Mouse (Mus musculus) heart, adult 18-20 months (tissue): Measurements from ENCODE around the gene Hist2h2be. TPM values are rescaled to one million over a fixed set of nuclear protein-coding genes. Genes with fewer than 3 reads are reported as not detected.
"Not testable (repeated sequence)": the region's sequence is repeated elsewhere in the genome, so short reads cannot be mapped to it uniquely, and the experiment has no call there.

Source experiments
- DNase-seq, 2 experiments: peaks; one replicate each; pipeline ENCODE4 v3.0.0; 2021 to 2022; ENCODE audit warnings: mixed read lengths in 1 of 2
- total RNA-seq, 2 experiments: library from RNA; stranded (reverse); gene quantifications; 2 replicates each; pipeline ENCODE4 v1.2.3; 2021

The Hist2h2be gene
- total RNA-seq, 2 experiments from 2014 or later = 7.9 to 8.4 TPM

DNA sequence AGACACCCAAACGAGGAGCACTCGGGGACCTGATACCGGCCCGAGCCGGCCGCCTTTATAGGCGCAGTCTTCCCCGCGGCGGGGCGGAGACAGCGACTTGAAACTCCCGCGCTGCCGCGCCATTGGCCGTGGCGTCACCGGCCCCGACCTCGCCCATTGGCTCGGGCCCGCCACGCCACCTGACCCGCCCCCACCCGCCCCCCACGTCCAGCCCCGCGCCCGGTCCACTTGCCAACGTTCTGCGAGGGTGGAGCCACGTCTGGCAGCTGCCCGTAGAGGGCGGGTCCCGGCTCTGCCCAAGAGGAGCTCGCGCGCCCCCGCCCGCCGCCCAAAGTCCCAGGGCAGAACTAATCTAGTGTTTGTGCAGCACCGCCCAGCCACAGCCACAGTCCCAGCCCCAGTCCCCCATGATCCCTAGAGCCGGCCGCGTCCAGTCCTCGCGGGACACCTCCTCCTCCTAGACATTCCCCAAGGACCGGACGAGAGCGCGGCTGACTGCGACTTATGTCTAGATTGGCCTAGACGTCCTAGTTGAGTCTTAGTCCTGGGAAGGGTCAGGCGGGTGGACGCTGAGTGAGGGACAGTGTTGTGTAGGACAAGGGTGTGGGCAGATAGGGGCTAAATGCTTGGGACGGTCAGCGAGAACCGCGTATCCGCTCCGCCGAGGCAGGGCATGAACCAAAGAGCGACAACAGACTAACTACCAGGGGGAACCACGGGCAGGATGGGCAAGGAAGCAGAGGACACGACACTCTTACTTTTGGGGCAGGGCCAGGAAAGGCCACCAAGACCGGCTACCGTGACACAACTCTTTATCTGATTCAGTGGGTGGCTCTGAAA, 18.3 kb downstream of the Hist2h2be start, which contains the start of gene Hist2h3c2:
TSS of gene Hist2h3c2 (minus strand) at position 174 of the 840 bp plus-strand sequence.
- peak; percentile 63 to 69 for DNase-seq

DNA sequence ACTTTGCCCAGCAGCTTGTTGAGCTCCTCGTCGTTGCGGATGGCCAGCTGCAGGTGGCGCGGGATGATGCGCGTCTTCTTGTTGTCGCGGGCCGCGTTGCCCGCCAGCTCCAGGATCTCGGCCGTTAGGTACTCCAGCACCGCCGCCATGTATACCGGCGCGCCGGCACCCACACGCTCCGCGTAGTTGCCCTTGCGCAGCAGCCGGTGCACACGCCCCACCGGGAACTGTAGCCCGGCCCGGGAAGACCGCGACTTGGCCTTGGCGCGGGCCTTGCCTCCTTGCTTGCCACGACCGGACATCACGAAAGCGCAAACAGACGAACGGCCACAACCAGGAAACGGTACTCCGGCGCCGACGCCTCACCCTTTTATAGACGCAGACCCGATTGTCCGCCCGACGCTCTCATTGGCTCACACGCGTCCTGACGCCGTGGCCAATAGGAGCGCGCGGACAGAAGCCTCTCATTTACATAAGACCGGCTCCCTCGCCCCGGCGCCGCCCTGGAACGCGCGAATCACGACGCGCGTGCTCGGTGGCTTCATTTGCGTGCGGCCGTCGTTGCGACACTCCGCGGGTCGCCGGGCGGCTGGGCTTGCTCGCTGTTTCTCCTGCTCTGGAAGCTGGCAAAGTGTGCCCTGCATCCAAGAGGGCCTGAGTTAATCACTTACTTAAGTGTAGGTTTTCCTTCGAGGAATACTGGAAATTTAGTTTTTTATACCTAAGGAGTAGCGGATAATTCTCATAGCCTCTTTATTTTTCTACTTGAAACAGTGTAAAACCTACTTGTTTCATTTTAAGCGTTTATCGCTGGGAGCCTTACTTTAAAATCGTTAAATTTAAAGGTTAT, 19.3 kb downstream of the Hist2h2be start, which contains the start of gene Hist2h2aa2:
TSS of gene Hist2h2aa2 (minus strand) at position 328 of the 850 bp plus-strand sequence.
- DNase-seq = peak; percentile 97 to 98

DNA sequence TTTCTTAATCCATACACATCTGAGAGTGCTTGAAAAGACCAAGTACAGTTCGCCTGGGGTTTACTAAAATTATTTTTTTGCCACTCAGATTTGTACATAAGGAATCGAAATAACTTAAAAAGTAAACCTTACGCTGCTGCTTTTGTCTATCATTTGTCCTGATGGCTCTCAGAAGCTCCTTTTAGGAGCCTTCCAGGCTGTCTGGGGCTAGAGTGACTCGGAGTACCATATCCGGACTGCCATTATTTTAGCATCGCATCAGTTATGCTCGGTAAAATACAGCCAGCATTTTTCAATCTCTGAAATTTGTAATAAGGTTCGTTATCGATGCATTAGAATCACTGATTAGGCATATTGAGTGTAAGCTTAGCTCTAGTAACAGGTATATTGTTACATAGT, 19.9 kb downstream of the Hist2h2be start:
- no peak for DNase-seq

DNA sequence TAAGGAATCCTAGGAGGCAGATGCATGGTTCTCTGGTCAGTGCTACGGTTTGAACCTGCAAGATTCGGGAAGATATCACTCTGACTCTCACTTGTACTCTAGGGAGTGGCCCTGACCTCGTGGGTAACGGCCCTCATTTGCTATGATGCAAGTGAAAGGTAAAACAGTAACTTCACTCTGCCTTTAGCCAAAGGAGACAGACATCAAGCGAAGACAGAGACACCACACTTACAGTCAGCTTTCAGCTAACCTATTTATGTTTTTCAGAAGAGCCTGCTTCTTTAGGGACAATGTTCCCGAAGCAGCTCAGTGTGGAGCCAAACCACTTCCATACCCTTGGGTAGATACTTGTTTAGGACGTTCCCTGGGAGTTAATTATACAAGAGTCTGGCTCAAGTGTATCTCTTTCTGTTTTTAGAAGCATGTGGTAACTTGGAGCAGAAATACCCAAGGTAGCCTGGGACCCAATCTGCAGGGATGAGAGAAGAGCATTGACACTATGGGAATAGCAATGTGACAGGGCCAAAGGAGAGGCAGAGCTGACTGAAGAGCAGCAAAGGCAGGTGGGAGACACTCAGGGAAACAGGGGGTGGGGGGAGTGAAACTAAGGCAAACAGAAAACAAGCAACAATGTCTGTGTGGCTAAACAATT, 23.1 kb downstream of the Hist2h2be start:
- peak; percentile 39 to 42 for DNase-seq

DNA sequence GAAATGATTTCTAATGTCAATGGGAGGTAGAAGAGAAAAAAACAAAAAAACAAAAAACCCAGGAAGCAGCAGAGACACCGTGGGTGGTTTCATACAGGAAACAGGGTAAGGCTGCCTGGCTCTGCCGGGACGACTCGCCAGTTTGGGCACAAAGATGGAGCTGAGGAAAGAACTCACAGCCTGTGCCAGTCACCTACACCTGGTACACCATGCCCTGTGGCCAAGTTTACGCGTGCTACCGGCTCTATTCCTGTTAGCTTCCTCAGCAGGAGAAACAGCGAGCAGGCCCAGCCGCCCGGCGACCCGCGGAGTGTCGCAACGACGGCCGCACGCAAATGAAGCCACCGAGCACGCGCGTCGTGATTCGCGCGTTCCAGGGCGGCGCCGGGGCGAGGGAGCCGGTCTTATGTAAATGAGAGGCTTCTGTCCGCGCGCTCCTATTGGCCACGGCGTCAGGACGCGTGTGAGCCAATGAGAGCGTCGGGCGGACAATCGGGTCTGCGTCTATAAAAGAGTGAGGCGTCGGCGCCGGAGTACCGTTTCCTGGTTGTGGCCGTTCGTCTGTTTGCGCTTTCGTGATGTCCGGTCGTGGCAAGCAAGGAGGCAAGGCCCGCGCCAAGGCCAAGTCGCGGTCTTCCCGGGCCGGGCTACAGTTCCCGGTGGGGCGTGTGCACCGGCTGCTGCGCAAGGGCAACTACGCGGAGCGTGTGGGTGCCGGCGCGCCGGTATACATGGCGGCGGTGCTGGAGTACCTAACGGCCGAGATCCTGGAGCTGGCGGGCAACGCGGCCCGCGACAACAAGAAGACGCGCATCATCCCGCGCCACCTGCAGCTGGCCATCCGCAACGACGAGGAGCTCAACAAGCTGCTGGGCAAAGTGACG, 24.3 kb downstream of the Hist2h2be start, which contains the start of gene Hist2h2aa1:
TSS of gene Hist2h2aa1 (plus strand) at position 495 of the 884 bp plus-strand sequence.
- DNase-seq = peak; percentile 91 to 92

DNA sequence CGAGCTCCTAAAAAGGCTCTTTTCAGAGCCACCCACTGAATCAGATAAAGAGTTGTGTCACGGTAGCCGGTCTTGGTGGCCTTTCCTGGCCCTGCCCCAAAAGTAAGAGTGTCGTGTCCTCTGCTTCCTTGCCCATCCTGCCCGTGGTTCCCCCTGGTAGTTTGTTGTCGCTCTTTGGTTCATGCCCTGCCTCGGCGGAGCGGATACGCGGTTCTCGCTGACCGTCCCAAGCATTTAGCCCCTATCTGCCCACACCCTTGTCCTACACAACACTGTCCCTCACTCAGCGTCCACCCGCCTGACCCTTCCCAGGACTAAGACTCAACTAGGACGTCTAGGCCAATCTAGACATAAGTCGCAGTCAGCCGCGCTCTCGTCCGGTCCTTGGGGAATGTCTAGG, 25.1 kb downstream of the Hist2h2be start:
- DNase-seq = not testable (repeated sequence)

DNA sequence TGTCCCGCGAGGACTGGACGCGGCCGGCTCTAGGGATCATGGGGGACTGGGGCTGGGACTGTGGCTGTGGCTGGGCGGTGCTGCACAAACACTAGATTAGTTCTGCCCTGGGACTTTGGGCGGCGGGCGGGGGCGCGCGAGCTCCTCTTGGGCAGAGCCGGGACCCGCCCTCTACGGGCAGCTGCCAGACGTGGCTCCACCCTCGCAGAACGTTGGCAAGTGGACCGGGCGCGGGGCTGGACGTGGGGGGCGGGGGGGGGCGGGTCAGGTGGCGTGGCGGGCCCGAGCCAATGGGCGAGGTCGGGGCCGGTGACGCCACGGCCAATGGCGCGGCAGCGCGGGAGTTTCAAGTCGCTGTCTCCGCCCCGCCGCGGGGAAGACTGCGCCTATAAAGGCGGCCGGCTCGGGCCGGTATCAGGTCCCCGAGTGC, 25.5 kb downstream of the Hist2h2be start, which contains the start of gene Hist2h3c1:
TSS of gene Hist2h3c1 (plus strand) at position 259 of the 430 bp plus-strand sequence.
- not testable (repeated sequence) for DNase-seq

DNA sequence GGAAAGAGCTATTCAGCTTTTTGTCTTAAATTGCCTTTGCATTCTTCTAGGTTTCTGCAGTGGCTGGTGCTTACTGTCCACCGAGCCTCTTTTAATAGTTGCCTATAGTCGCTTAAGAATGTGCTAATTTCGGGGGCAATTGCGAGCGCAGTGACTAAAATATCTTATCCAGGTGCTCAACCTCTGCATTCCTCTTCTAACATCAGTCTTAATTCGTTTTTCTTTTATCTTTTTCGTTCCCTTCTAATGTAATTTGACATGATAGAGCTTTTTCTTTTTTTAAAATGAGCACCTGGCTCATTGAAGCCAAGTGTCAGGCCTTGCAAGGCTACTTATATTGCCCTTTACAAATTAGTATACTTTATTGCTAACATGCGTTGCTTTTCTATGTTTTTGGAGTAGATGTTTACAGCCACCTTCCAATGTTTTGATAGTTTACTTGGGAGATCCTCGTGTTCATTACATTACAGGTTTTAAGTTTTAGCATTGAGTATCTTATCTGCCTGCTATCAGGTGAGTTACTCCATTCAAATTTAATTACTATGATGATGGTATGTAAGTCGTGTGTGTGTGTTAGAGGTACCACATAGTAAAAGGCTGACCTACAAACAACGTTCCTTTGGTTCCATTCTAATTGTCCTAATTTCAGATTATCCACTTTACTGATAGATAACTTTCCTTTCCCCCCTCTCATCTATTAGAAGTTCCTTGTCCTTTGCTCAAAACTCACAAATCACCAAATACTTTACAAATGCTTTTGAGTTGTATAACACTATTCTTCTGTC, 26.6 kb downstream of the Hist2h2be start:
- no peak for DNase-seq

DNA sequence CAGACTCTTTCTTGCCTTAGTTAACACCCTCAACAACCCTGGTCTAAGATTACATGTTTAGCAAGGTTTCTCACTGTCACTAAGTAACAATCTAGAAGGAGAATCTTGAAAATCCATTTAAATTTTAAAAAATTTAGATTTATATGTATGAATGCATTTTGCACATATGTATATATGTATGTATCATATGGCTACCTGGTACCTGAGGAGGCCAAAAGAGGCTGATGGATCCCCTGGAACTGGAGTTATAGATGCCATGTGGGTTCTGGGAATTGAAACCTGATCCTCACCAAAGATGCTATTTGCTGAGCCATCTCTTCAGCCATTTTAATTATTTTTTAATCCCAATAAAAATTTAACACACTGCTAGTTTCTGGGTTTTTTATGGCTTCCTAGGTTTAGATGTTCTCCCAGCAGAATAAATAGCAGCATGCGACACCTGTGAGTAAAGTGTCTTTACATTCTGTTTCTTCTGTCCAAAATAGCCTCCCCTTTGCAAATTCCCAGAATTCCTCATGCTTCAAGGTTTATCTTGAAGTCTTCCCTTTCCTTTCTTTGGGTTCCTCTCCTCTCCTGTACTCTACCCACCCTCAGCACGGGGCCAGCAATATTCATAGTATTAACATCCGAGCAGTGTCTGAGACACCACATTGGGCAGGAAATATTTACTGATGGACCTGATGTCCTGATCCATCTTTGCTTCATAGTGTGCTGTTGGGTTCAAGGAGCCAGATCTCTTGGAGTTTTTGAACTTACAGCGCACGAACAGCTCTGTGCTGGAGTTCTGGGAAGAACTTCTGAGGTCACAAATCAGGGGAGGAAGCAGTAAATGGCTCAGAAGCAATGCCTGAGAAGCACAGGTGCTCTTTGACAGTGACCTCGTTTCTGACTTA, 27.5 kb downstream of the Hist2h2be start:
- no peak for DNase-seq

DNA sequence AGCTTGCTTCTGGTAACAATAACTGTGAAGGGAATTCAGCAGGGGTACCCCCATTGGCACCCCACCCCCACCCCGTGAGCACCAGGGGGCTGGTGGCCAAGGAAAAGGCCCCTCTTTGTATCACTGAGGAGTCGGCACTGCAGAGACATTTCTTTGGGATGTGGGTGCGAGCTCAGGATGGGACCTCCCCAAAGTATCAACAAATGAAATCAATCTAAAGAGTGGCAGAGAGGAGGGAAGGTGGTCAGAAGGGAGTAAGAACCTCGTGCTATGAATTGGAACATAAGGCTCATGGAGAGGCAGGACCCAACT, 28.1 kb downstream of the Hist2h2be start:
- no peak for DNase-seq

DNA sequence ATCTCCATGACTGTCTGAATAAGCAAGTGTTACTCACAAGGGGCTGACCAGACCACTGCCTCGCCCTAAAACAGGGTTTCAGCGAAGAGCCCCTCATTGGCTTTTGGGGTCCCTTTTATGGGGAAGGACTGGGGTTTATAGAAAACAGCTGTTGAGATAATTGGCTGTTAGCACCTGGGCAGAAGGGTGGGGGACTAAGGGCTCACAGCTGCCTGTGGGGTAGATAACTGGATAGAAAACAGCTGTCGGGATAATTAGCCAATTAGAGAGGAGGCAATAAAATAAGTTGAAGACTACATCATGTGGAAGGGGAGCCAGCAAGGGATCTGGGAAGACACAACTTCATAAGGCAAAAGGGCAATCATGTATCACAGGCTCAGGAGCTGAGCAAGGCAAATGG, 30.0 kb downstream of the Hist2h2be start:
- no peak for DNase-seq

DNA sequence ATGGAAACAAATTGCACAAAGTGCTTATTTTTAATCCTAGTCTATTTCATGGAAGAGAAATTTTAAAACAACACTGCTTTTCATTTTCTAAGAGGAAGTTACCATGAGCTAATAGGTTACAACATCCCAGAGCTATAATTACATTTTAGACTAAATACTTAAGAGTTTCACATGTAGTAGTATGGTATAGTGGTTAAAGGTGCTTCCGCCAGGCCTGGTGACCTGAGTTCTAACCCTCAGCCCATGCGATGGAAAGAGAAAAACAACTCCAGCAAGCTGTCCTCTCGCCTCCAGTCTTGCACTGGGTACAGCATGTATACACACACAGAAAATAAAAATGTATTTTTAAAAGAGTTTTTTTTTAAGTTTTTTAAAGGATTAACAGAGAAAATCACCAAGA, 30.9 kb downstream of the Hist2h2be start:
- DNase-seq = no peak

DNA sequence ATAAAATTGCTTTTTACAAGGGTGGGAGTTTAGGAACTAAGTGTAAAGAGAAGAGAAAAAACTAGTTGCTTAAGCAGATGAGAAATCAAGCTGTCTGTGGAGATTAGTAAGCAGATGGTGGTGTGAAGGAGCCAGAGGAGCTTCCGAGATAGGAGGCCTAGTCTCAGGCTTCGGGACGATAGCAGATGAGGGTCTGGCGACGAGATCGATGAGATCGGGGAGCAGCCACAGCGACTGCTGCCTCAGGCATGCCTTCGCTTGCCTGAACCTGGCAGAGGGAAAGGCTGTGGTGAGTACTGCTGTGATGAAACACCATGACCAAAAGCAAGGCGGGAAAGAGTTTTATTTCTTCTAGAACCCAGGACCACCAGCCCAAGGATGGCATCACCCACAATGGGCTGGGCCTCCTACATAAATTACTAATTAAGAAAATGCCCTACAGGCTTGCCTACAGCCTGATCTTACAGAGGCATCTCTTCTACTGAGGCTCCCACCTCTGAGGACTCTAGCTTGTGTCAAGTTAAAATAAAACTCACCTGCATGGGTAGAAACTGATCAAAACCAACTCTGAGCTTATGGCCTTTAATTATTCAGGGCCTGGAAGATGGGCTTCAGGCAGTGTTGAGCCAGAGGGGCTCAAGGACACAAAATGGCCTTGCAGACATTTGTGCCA, 33.9 kb downstream of the Hist2h2be start:
- DNase-seq = no peak

DNA sequence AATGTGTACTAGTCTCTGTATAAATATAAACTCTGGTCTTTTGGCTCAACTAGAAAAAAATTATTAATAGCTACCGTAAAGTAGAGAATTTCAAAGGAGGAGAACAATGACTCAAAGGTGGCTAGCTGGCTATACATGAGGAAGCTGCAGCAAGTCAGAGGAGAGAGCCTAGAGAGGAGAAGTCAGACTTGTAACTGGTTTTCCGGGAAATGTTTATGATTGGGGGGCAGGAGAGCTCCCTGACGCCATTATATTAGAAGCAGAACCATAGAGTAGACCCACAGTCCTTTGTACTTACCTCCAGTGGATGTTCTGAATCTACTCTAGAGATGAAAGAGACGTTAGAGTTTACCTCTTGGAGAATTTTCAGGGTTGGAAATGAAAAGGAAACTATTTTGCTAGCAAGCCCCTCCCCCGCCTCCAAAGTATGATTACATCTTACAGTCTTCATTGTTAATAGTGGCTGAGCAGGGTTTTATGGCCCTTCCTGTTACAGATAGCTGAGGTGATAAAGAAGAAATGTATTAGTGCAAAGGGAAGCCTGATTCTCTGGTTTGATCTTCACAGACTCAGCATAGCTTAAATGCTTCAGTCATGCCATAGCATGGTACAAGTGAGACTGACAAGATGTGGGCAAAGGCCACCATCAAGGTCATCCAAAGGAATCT, 35.1 kb downstream of the Hist2h2be start:
- no peak for DNase-seq

DNA sequence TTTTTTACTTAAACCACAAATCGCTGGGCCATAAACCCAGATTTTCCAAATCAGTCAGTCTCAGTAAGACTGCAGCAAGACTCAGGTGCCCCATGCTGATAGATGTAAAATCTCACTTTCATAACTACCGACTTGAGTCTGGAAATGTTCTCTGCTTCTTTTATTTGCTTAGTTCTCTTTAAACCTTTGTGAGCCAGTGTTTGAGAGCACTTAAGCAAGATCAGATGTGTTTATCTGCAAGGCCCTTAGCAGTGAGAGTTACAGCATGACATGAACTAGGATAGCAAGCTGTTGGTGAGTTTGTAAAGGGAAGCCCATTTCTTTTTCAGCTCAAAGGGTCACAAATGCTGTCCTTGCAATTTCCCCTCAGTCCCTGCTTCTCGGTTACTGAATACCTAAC, 36.3 kb downstream of the Hist2h2be start:
- no peak for DNase-seq

DNA sequence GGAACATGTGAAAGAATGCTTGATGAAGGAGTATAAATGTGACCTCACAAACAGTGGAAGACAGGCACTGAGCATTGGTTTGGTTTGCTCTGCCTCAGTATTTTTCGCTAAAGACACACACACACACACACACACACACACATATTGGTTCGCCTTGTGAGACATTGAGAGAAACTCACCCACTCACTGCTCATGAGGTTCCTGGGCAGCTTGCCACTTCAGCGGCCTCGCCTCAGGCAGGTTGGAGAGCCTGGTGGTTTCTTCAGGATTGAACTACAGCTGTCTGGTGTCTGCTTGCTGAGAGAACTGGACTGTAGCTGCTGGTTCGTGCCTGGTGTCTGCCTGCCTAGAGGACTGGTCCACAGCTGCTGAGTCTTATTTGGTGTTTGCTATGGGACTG, 39.3 kb downstream of the Hist2h2be start:
- DNase-seq = no peak

DNA sequence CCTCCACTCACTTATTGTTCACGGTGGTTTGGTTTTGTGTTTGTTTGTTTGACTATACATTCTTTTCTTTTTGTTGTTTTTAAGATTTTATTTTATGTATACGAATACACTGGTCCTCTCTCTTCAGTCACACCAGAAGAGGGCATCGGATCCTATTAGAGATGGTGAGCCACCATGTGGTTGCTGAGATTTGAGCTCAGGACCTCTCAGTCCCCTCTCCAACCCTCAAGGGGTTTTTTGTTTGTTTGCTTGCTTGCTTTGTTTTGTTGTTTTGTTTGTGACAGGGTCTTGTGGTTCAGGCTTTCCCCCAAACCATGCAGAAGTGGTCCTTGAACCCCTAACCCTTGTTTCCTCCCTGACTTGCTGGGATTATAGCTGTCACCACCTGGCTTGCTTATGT, 40.7 kb downstream of the Hist2h2be start:
- no peak for DNase-seq

DNA sequence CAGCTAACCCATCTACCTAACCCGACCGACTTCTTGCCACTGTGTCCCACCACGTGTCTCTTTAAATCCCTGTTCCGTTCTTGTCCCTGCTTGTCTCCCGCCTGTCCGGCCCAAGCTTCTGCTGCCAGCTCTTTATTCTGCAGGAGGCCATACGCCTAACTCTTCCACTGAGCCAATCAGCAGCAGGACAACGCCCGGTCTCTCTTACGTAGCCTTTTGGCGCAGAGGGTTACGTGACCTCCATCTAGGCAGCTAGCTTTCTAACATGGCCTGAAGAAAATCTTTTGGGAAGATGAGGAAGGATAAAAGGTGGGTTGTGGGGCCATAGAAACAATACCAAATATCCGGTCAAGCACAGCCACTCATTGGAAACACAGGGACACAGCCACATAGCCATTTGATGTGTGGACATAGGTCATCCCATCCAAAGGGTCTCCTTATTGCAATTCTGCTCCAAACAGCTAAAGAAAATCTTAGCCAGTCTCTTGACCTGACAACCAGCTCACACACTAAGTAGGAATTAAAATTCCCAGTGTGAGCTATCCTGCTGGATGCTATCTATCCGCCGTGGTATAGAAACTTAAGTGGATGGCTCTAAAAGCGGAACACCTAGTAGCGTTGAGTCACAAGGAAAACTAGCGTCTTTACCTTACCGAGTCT, 41.4 kb downstream of the Hist2h2be start:
- peak; percentile 92 to 95 for DNase-seq
